Mouse (Mus musculus) activated CD4-positive, CD25-positive, alpha-beta regulatory T cell, adult 4 months (primary cell): Measurements from ENCODE around the gene Dcpp3. TPM values are rescaled to one million over a fixed set of nuclear protein-coding genes. Genes with fewer than 3 reads are reported as not detected.

Experiments
- polyA plus RNA-seq, 2 experiments: library from polyadenylated mRNA; unstranded; fragments of 100-300 nt; shearing (Covaris generic); gene quantifications; one replicate each; pipeline ENCODE4 v1.2.1; 2017

The Dcpp3 gene
- polyA plus RNA-seq, 2 experiments from 2014 or later = not detected

Other genes with a start within 250 kb of the Dcpp3 start
- 10 to 100 TPM; 62.9 to 71.5 TPM for gene Hcfc1r1, start 243.9 kb upstream of the Dcpp3 start, polyA plus RNA-seq
- gene Thoc6, start 243.6 kb upstream of the Dcpp3 start, polyA plus RNA-seq = 10 to 100 TPM; 35.6 to 37.7 TPM
- gene Tnfrsf12a, start 240.0 kb upstream of the Dcpp3 start, polyA plus RNA-seq = 1 to 10 TPM; 5.6 to 6.5 TPM
- not detected for gene Cldn6, start 238.2 kb upstream of the Dcpp3 start, polyA plus RNA-seq
- not detected for gene Cldn9, start 233.4 kb upstream of the Dcpp3 start, polyA plus RNA-seq
- gene 1520401A03Rik, start 194.7 kb upstream of the Dcpp3 start, polyA plus RNA-seq = not detected
- 10 to 100 TPM; 12.2 to 13.0 TPM for gene Pkmyt1, start 191.1 kb upstream of the Dcpp3 start, polyA plus RNA-seq
- gene Paqr4, start 176.6 kb upstream of the Dcpp3 start, polyA plus RNA-seq = 1 to 10 TPM in 1 of 2 experiments, under 1 TPM in 1; 0.91 to 2.7 TPM
- gene Kremen2, start 171.6 kb upstream of the Dcpp3 start, polyA plus RNA-seq = 1 to 10 TPM in 1 of 2 experiments, under 1 TPM in 1; 0.71 to 1.2 TPM
- 10 to 100 TPM; 13.2 to 13.3 TPM for gene Flywch1, start 145.9 kb upstream of the Dcpp3 start, polyA plus RNA-seq
- 1 to 10 TPM; 2.2 to 3.2 TPM for gene Flywch2, start 131.4 kb upstream of the Dcpp3 start, polyA plus RNA-seq
- 100 to 1,000 TPM; 234 to 326 TPM for gene Srrm2, start 126.9 kb upstream of the Dcpp3 start, polyA plus RNA-seq
- 100 to 1,000 TPM; 686 to 746 TPM for gene Elob, start 88.3 kb upstream of the Dcpp3 start, polyA plus RNA-seq
- 1 to 10 TPM; 1.1 to 2.4 TPM for gene Prss33, start 81.4 kb upstream of the Dcpp3 start, polyA plus RNA-seq
- gene Prss32, start 73.6 kb upstream of the Dcpp3 start, polyA plus RNA-seq = 1 to 10 TPM in 1 of 2 experiments, not detected in 1; 2.6 TPM
- 10 to 100 TPM in 1 of 2 experiments, 1 to 10 TPM in 1; 6.4 to 10.5 TPM for gene Prss41, start 73.3 kb upstream of the Dcpp3 start, polyA plus RNA-seq
- not detected for gene Prss21, start 49.4 kb upstream of the Dcpp3 start, polyA plus RNA-seq
- gene Dcpp1, start 36.6 kb upstream of the Dcpp3 start, polyA plus RNA-seq = not detected
- not detected for gene Dcpp2, start 36.6 kb upstream of the Dcpp3 start, polyA plus RNA-seq
- gene Sbp, start 24.2 kb downstream of the Dcpp3 start, polyA plus RNA-seq = not detected
- gene Sbpl, start 37.8 kb downstream of the Dcpp3 start, polyA plus RNA-seq = not detected
- under 1 TPM in 1 of 2 experiments, not detected in 1; 0.73 TPM for gene Prss30, start 63.1 kb downstream of the Dcpp3 start, polyA plus RNA-seq
- gene Prss22, start 80.6 kb downstream of the Dcpp3 start, polyA plus RNA-seq = not detected
- not detected for gene Prss27, start 120.7 kb downstream of the Dcpp3 start, polyA plus RNA-seq
- 1 to 10 TPM; 5.5 to 6.4 TPM for gene Kctd5, start 156.0 kb downstream of the Dcpp3 start, polyA plus RNA-seq
- 10 to 100 TPM; 43.3 to 47.7 TPM for gene Pdpk1, start 233.5 kb downstream of the Dcpp3 start, polyA plus RNA-seq
- 10 to 100 TPM; 23.1 to 34.5 TPM for gene Amdhd2, start 246.3 kb downstream of the Dcpp3 start, polyA plus RNA-seq